Mouse (Mus musculus) lung, adult 2 months (tissue): ENCODE data around the gene Gm21958. TPM values are rescaled to one million over a fixed set of nuclear protein-coding genes. Genes with fewer than 3 reads are reported as not detected.

Source experiments
- DNase-seq: peaks from one replicate; pipeline ENCODE4 v3.0.0; 2022
- H3K4me1 ChIP-seq: fragments of 200-500 bp; 2 replicates; pipeline ENCODE4 v1.6.1; 2011; ENCODE audit warnings: low read length; ENCODE audit not compliant: control insufficient read depth, insufficient read depth
- H3K4me3 ChIP-seq: fragments of 200-500 bp; replicated peaks from 2 replicates; pipeline ENCODE3; 2011; ENCODE audit warnings: low read depth, mild to moderate bottlenecking, control low read depth, low read length; ENCODE audit errors: extremely low read depth
- CTCF ChIP-seq: fragments of 200-500 bp; IDR thresholded peaks from 2 replicates; pipeline ENCODE4 v1.5.1; 2011; ENCODE audit warnings: mild to moderate bottlenecking, low read length, control low read depth; ENCODE audit not compliant: insufficient read depth
- POLR2A ChIP-seq: fragments of 200-500 bp; IDR thresholded peaks from 2 replicates; pipeline ENCODE4 v1.6.1; 2011; ENCODE audit warnings: low read depth, mild to moderate bottlenecking, control low read depth, low read length, borderline replicate concordance; ENCODE audit errors: extremely low read depth
- WGBS: fragments of 180-500 bp; shearing (Covaris S2); methylation state at CpG from one replicate; pipeline ENCODE4 v1.1.7; 2018; 5-methylcytosine and 5-hydroxymethylcytosine counted together
- polyA plus RNA-seq: library from polyadenylated mRNA; depleted of rRNA; stranded (reverse); fragments of >200 nt; gene quantifications from 2 replicates; pipeline ENCODE4 v1.2.3, GENCODE M21; 2012

Gm21958 gene
- polyA plus RNA-seq, 1 experiment: not detected

GRCm38 (mm10) chr3:54741965-54742364, 27.8 kb upstream of the Gm21958 start:
- no peak for DNase-seq
- Histone ChIP-seq H3K4me3 (no peak overlapping the region), H3K4me1 (no peaks in the 10 kb centered on the region)
- no peak for TF ChIP-seq CTCF
- no peak for TF ChIP-seq POLR2A
- WGBS: 96% methylated on average over 11 of the region's 11 CpGs

GRCm38 (mm10) chr3:54737317-54737716, 23.2 kb upstream of the Gm21958 start:
- no peak overlapping the region for H3K4me3 ChIP-seq
- no peak for DNase-seq
- H3K4me1 ChIP-seq: no peaks in the 10 kb centered on the region
- 82% methylated on average over 8 of the region's 8 CpGs for WGBS
- no peak for TF ChIP-seq CTCF

- WGBS: 47% methylated on average over 18 of the region's 18 CpGs
- no peak for TF ChIP-seq CTCF
- no peak for TF ChIP-seq POLR2A
- DNase-seq: peak; percentile 18
- no peaks in the 10 kb centered on the region for H3K4me1 ChIP-seq
- H3K4me3 ChIP-seq: peak overlapping the region; percentile 94
Observed at GRCm38 (mm10) chr3:54736101-54736927, 22.2 kb upstream of the Gm21958 start.

GRCm38 (mm10) chr3:54735247-54736046, 21.3 kb upstream of the Gm21958 start, which contains the start of the genes Exosc8 and Alg5:
Gene Exosc8, minus strand, starts transcription at chr3:54735393.
Gene Alg5, plus strand, starts transcription at chr3:54735539.
- H3K4me3 ChIP-seq: peak within 1 kb of the TSS; percentile 94
- under 1% methylated on average over 65 of the region's 65 CpGs for WGBS
- no peaks in the 10 kb centered on the region for H3K4me1 ChIP-seq
- DNase-seq: peak; percentile 92
- peak; percentile 69; the same call in 1 of the 2 replicates for TF ChIP-seq POLR2A
- TF ChIP-seq CTCF: peak; percentile 63

GRCm38 (mm10) chr3:54734411-54735246, 20.5 kb upstream of the Gm21958 start:
- peak overlapping the region; percentile 89 for H3K4me3 ChIP-seq
- peak; percentile 87 for DNase-seq
- TF ChIP-seq POLR2A: peak; percentile 94
- no peak for TF ChIP-seq CTCF
- H3K4me1 ChIP-seq: no peaks in the 10 kb centered on the region
- under 1% methylated on average over 84 of the region's 84 CpGs for WGBS

- H3K4me1 ChIP-seq: no peaks in the 10 kb centered on the region
- no peak for TF ChIP-seq POLR2A
- TF ChIP-seq CTCF: no peak
- no peak overlapping the region for H3K4me3 ChIP-seq
- WGBS: 89% methylated on average over 4 of the region's 4 CpGs
- DNase-seq: no peak
Observed at GRCm38 (mm10) chr3:54732371-54732770, 18.2 kb upstream of the Gm21958 start.

- TF ChIP-seq POLR2A (no peak), CTCF (no peak)
- no peak for DNase-seq
- Histone ChIP-seq H3K4me1 (no peaks in the 10 kb centered on the region), H3K4me3 (no peak overlapping the region)
- WGBS: 75% methylated on average over 8 of the region's 8 CpGs
Observed at GRCm38 (mm10) chr3:54731626-54732150, 17.5 kb upstream of the Gm21958 start.

GRCm38 (mm10) chr3:54728100-54728499, 13.9 kb upstream of the Gm21958 start:
- Histone ChIP-seq H3K4me1 (peaks cover 4% of the 10 kb centered on the region; the same call in 1 of the 2 replicates), H3K4me3 (no peak overlapping the region)
- no peak for DNase-seq
- no peak for TF ChIP-seq POLR2A
- TF ChIP-seq CTCF: no peak
- 87% methylated on average over 6 of the region's 6 CpGs for WGBS

- TF ChIP-seq POLR2A: no peak
- TF ChIP-seq CTCF: no peak
- no peak for DNase-seq
- WGBS: 92% methylated on average over 2 of the region's 2 CpGs
- peaks cover 4% of the 10 kb centered on the region; the same call in 1 of the 2 replicates for H3K4me1 ChIP-seq
- no peak overlapping the region for H3K4me3 ChIP-seq
Observed at GRCm38 (mm10) chr3:54727588-54727987, 13.4 kb upstream of the Gm21958 start.
